Mouse (Mus musculus): ENCODE measurements around the gene Snx8. TPM values are rescaled to one million over a fixed set of nuclear protein-coding genes. Genes with fewer than 3 reads are reported as not detected.
"Not testable (repeated sequence)": the region's sequence is repeated elsewhere in the genome, so short reads cannot be mapped to it uniquely, and the experiment has no call there.

Gene Snx8
- polyA plus RNA-seq, 1 experiment = 136 TPM

- no peak for TF ChIP-seq POLR2A (IDR thresholded peaks at IDR 0.05; ENCODE audit: borderline replicate concordance, low read depth, low read length)
- no peak for TF ChIP-seq CTCF (IDR thresholded peaks at IDR 0.05; ENCODE audit: low read depth, low read length)
- Histone ChIP-seq H3K4me3 (ENCODE audit: insufficient read depth, low read length) (no peak overlapping the region), H3K4me1 (ENCODE audit: control insufficient read depth, insufficient read depth, low read length) (peaks cover 62% of the 10 kb centered on the region), H3K27ac (ENCODE audit: insufficient read depth, low read depth, low read length) (no peak overlapping the region)
Observed at GRCm38 (mm10) chr5:140373711-140374110, 15.4 kb downstream of the Snx8 start.

GRCm38 (mm10) chr5:140371671-140372070 is 17.4 kb downstream of the Snx8 start:
- peaks cover 47% of the 10 kb centered on the region for H3K4me1 ChIP-seq (ENCODE audit: control insufficient read depth, insufficient read depth, low read length)
- H3K4me3 ChIP-seq (ENCODE audit: insufficient read depth, low read length) = no peak overlapping the region
- H3K27ac ChIP-seq (ENCODE audit: insufficient read depth, low read depth, low read length) = no peak overlapping the region
- TF ChIP-seq POLR2A (IDR thresholded peaks at IDR 0.05; ENCODE audit: borderline replicate concordance, low read depth, low read length) (no peak), CTCF (IDR thresholded peaks at IDR 0.05; ENCODE audit: low read depth, low read length) (no peak)

GRCm38 (mm10) chr5:140370446-140371254 is 18.4 kb downstream of the Snx8 start:
- no peak for TF ChIP-seq CTCF (IDR thresholded peaks at IDR 0.05; ENCODE audit: low read depth, low read length)
- TF ChIP-seq POLR2A (IDR thresholded peaks at IDR 0.05; ENCODE audit: borderline replicate concordance, low read depth, low read length) = no peak
- no peak overlapping the region for H3K4me3 ChIP-seq (ENCODE audit: insufficient read depth, low read length)
- H3K27ac ChIP-seq (ENCODE audit: insufficient read depth, low read depth, low read length) = peak overlapping the region; percentile 48
- H3K4me1 ChIP-seq (ENCODE audit: control insufficient read depth, insufficient read depth, low read length) = peaks cover 47% of the 10 kb centered on the region

- Histone ChIP-seq H3K4me3 (ENCODE audit: insufficient read depth, low read length) (no peak overlapping the region), H3K4me1 (ENCODE audit: control insufficient read depth, insufficient read depth, low read length) (peaks cover 41% of the 10 kb centered on the region), H3K27ac (ENCODE audit: insufficient read depth, low read depth, low read length) (no peak overlapping the region)
- TF ChIP-seq POLR2A (IDR thresholded peaks at IDR 0.05; ENCODE audit: borderline replicate concordance, low read depth, low read length) (no peak), CTCF (IDR thresholded peaks at IDR 0.05; ENCODE audit: low read depth, low read length) (no peak)
Observed at GRCm38 (mm10) chr5:140369466-140369865, 19.6 kb downstream of the Snx8 start.

GRCm38 (mm10) chr5:140368926-140369325 is 20.1 kb downstream of the Snx8 start:
- Histone ChIP-seq H3K4me3 (ENCODE audit: insufficient read depth, low read length) (no peak overlapping the region), H3K4me1 (ENCODE audit: control insufficient read depth, insufficient read depth, low read length) (peaks cover 40% of the 10 kb centered on the region), H3K27ac (ENCODE audit: insufficient read depth, low read depth, low read length) (no peak overlapping the region)
- TF ChIP-seq CTCF (IDR thresholded peaks at IDR 0.05; ENCODE audit: low read depth, low read length) (no peak), POLR2A (IDR thresholded peaks at IDR 0.05; ENCODE audit: borderline replicate concordance, low read depth, low read length) (no peak)

GRCm38 (mm10) chr5:140368126-140368525 is 20.9 kb downstream of the Snx8 start:
- H3K4me1 ChIP-seq (ENCODE audit: control insufficient read depth, insufficient read depth, low read length) = peaks cover 33% of the 10 kb centered on the region
- H3K27ac ChIP-seq (ENCODE audit: insufficient read depth, low read depth, low read length); H3K4me3 ChIP-seq (ENCODE audit: insufficient read depth, low read length): not testable (repeated sequence)

- Histone ChIP-seq H3K4me1 (ENCODE audit: control insufficient read depth, insufficient read depth, low read length) (peaks cover 2% of the 10 kb centered on the region), H3K27ac (ENCODE audit: insufficient read depth, low read depth, low read length) (no peak overlapping the region), H3K4me3 (ENCODE audit: insufficient read depth, low read length) (no peak overlapping the region)
- TF ChIP-seq CTCF (IDR thresholded peaks at IDR 0.05; ENCODE audit: low read depth, low read length) = no peak
- no peak for TF ChIP-seq POLR2A (IDR thresholded peaks at IDR 0.05; ENCODE audit: borderline replicate concordance, low read depth, low read length)
Observed at GRCm38 (mm10) chr5:140364415-140364814, 24.6 kb downstream of the Snx8 start.

- no peak overlapping the region for H3K27ac ChIP-seq (ENCODE audit: insufficient read depth, low read depth, low read length)
- no peaks in the 10 kb centered on the region for H3K4me1 ChIP-seq (ENCODE audit: control insufficient read depth, insufficient read depth, low read length)
- TF ChIP-seq CTCF (IDR thresholded peaks at IDR 0.05; ENCODE audit: low read depth, low read length) = no peak
- TF ChIP-seq POLR2A (IDR thresholded peaks at IDR 0.05; ENCODE audit: borderline replicate concordance, low read depth, low read length) = no peak
Observed at GRCm38 (mm10) chr5:140359930-140360674, 29.0 kb downstream of the Snx8 start.

GRCm38 (mm10) chr5:140357466-140357865 is 31.6 kb downstream of the Snx8 start:
- no peak overlapping the region for H3K27ac ChIP-seq (ENCODE audit: insufficient read depth, low read depth, low read length)
- TF ChIP-seq CTCF (IDR thresholded peaks at IDR 0.05; ENCODE audit: low read depth, low read length) (no peak), POLR2A (IDR thresholded peaks at IDR 0.05; ENCODE audit: borderline replicate concordance, low read depth, low read length) (no peak)

More at GRCm38 (mm10) chr5:140359930-140360674, 29.0 kb downstream of the Snx8 start:
- H3K4me3 ChIP-seq (ENCODE audit: insufficient read depth, low read length) = no peak overlapping the region

GRCm38 (mm10) chr5:140355934-140356333 is 33.1 kb downstream of the Snx8 start:
- peaks cover 9% of the 10 kb centered on the region for H3K4me1 ChIP-seq (ENCODE audit: control insufficient read depth, insufficient read depth, low read length)
- TF ChIP-seq POLR2A (IDR thresholded peaks at IDR 0.05; ENCODE audit: borderline replicate concordance, low read depth, low read length) = no peak
- TF ChIP-seq CTCF (IDR thresholded peaks at IDR 0.05; ENCODE audit: low read depth, low read length) = no peak
- H3K27ac ChIP-seq (ENCODE audit: insufficient read depth, low read depth, low read length) = no peak overlapping the region
- no peak overlapping the region for H3K4me3 ChIP-seq (ENCODE audit: insufficient read depth, low read length)

More at GRCm38 (mm10) chr5:140357466-140357865, 31.6 kb downstream of the Snx8 start:
- H3K4me1 ChIP-seq (ENCODE audit: control insufficient read depth, insufficient read depth, low read length) = no peaks in the 10 kb centered on the region
- no peak overlapping the region for H3K4me3 ChIP-seq (ENCODE audit: insufficient read depth, low read length)

Measured in bone marrow macrophage, adult 2 months (primary cell).